Mouse (Mus musculus) heart, adult 18-20 months (tissue): ENCODE measurements at regions not wholly inside any gene's neighbourhood (a gene's known extent, or its start where the extent isn't known, plus 50 kb on each side); places are given as distances from the start of the nearest gene placed in this dataset.

ENCODE experiments used
- DNase-seq, 2 experiments: peaks; one replicate each; pipeline ENCODE4 v3.0.0; 2021 to 2022; ENCODE audit warnings: mixed read lengths in 1 of 2

- DNase-seq = no peak
These were observed 85.6 kb upstream of the Aldh1b1 start for GRCm38 (mm10) chr4:45713046-45713706.

GRCm38 (mm10) chr4:45703997-45704396 lies 94.8 kb upstream of the Aldh1b1 start:
- no peak for DNase-seq

- no peak for DNase-seq
These were observed 99.2 kb upstream of the Aldh1b1 start for GRCm38 (mm10) chr4:45699601-45700000.

- no peak for DNase-seq
These were observed 103.6 kb upstream of the Aldh1b1 start for GRCm38 (mm10) chr4:45695239-45695638.

- no peak for DNase-seq
These were observed 108.6 kb upstream of the Aldh1b1 start for GRCm38 (mm10) chr4:45689991-45690916.

- DNase-seq = no peak
These were observed 109.2 kb upstream of the Aldh1b1 start for GRCm38 (mm10) chr4:45689572-45689971.

- DNase-seq = no peak
These were observed 110.6 kb upstream of the Aldh1b1 start for GRCm38 (mm10) chr4:45688233-45688632.

GRCm38 (mm10) chr4:45685031-45685430 lies 113.8 kb upstream of the Aldh1b1 start:
- no peak for DNase-seq

- DNase-seq = peak; percentile 34 to 50
These were observed 115.6 kb upstream of the Aldh1b1 start for GRCm38 (mm10) chr4:45683205-45683604.

- DNase-seq = no peak
These were observed 116.1 kb upstream of the Aldh1b1 start for GRCm38 (mm10) chr4:45682746-45683145.

- DNase-seq = peak in 1 of 2 experiments; percentile 9
These were observed 122.7 kb upstream of the Aldh1b1 start for GRCm38 (mm10) chr4:45676137-45676536.

GRCm38 (mm10) chr4:45674291-45674690 lies 124.5 kb upstream of the Aldh1b1 start:
- no peak for DNase-seq

- no peak for DNase-seq
These were observed 125.6 kb upstream of the Aldh1b1 start for GRCm38 (mm10) chr4:45673081-45673819.

- no peak for DNase-seq
These were observed 126.4 kb upstream of the Aldh1b1 start for GRCm38 (mm10) chr4:45672262-45673076.

- no peak for DNase-seq
These were observed 132.1 kb upstream of the Shb start for GRCm38 (mm10) chr4:45664372-45664771.

- no peak for DNase-seq
These were observed 125.2 kb upstream of the Shb start for GRCm38 (mm10) chr4:45657350-45657978.

- DNase-seq = no peak
These were observed 123.5 kb upstream of the Shb start for GRCm38 (mm10) chr4:45655780-45656179.

GRCm38 (mm10) chr4:45654804-45655155 lies 122.5 kb upstream of the Shb start:
- no peak for DNase-seq

- DNase-seq = no peak
These were observed 121.9 kb upstream of the Shb start for GRCm38 (mm10) chr4:45654019-45654803.

- DNase-seq = no peak
These were observed 116.8 kb upstream of the Shb start for GRCm38 (mm10) chr4:45648884-45649577.
